Mouse (Mus musculus) gastrocnemius, adult 8-10 months (tissue): ENCODE measurements at regions not wholly inside any gene's neighbourhood (a gene's known extent, or its start where the extent isn't known, plus 50 kb on each side); places are given as distances from the start of the nearest gene placed in this dataset.
"Not testable (repeated sequence)": the region's sequence is repeated elsewhere in the genome, so short reads cannot be mapped to it uniquely, and the experiment has no call there.

Experiments
- DNase-seq, 2 experiments: peaks; one replicate each; pipeline ENCODE4 v3.0.0; 2022; ENCODE audit warnings: low spot score in 2 of 2

DNA sequence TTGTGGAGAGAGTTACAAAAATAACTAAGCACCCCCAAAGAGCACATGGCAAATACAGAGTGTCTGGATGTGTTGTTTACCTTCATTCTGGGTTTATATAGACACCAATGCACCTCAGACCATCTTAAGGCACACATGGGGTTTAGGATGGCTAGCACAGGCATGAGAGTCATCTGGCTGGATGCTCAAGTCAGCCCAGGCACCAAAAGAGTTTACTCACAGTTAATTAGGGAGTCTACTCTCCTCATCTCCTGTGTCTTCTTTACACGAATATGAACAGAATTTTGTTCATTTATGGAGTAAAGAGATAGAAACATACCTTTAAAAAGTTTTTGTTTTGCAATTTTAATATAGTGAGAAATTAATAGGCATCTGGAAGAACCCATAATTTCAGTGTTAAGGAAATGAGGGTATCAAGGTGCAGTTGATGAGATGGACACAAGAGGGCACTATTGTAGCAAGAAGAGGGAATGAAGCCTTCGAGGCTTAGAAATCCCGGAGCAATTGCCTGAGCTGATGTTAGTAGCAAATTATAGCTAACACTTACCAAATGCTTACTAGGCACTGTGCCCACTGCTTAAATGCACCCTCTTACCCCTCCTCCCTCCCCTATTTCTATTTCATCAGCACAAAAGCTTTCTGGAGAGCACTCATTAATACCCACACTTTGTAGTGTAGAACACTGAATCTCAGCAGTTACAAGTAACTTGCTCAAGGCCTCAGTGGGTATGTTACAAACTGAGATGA is 174.6 kb downstream of the Eepd1 start:
- no peak for DNase-seq

DNA sequence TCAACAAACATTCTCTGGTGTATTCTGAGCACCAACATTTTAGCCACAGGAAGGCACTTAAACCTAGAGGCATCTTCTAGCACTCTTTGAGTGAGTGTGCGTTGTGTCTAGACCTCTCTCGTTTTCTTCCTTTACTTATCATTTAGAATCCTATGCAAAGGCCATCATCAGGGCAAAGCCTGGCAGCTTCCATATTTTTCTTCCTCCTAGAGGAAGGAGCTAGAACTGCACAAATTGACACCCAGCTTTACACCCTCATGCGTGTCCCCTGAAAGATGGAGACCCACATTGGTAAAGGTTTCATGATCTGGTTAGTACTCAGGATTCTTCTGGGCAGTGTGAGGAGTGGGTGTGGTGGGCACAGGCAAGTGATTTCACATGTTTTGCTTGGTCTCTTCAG is 175.2 kb downstream of the Eepd1 start:
- DNase-seq, result no peak

DNA sequence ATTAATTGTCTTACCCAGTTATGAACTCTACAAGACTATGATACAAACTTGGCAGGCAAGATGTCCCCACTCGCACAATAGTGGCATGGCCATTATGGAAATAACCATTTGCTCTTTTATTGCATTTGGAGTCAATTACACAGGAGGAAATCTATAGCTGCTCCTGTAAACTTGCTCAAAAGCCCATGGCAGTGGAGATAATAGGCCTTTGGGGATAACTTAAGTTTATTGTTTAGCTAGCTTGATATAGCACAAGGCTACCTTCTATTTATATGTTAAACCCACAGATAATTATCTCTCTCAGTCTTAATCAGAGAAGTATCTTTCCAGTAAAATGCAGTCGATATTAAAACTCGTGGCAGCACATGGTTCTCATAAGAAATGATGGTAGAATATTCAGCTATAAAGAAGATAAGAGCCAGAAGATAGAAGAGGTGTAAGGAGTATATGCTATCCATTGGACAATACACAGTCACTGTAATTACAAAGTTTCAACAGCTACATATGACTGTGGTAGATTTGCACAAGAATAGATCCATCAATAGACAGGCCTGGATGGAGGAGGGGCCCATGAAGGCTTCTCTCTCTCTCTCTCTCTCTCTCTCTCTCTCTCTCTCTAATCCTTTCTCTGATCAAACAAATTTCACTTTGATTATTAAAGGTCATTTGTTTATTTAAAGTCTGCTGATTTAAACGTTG is 202.4 kb downstream of the Eepd1 start:
- DNase-seq, result no peak

DNA sequence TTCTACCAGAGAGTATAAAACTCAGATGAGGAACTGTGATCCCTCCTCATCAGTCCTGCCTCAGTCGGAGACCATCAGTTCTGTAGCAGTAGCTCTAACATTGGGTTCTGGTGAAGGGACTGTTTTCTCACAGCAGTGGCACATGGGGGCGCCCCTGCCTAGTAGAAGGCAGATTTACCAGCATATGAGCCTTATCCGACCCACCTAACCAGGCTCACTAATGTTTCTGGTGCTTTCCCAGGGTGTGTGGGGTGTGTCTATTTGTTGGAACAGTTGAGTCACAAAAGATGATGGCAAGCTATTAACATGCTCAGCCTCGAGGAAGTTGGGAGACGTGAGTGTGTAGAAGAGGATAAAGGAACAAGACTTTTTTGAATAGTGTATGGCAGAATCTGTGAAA is 212.3 kb downstream of the Eepd1 start:
- peak in 1 of 2 experiments; percentile 2 for DNase-seq

DNA sequence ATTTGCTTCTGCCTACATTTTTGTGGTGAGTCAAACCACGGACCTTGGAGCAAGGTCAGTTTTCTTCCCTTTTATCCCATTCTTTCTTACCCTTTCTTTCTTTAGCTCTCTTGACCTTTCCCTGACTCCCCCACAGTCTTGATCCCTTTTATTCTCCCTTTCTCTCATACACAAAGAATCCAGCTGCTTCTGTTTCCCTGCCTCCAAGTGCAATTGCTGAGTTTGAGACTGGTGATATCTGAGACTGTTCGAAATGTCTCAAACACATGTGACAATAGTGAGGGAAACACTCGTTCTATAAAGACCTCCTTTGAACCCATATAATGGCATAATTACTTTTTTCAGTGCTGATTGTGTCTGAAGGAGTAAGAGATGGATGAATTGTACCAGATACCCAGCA is 213.7 kb downstream of the Eepd1 start:
- DNase-seq, result no peak

DNA sequence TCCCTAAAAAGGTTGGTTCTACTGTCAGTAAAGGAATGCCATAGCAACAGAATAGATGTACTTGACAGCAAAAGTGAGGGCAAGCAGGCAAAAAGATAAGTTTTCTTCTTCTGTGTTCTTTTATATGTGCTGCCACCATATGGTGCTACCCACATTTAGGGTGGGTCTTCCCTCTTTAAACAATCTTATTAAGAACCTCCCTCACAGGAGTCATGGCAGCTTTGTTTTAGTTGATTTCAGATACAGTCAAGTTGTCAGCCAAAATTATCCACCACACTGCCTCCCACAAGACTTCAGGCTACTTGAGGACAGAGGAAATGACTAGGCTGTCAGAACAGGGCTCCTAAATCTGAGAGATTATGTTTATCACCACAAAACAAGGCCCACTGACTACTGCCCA is 232.3 kb downstream of the Eepd1 start:
- no peak for DNase-seq

DNA sequence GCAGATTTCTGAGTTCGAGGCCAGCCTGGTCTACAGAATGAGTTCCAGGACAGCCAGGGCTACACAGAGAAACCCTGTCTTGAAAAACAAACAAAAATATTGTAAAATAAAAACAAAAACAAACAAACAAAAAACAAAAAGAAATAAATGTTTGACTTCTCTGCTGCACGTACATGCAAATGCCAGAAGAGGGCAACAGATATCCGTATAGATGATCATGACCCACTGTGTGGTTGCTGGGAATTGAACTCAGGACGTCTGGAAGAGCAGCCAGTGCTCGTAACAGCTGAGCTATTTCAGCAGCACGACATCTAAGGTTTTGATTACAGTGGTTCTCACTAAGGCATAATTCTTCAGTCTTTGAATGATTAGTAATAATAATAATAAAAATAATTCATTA is 262.8 kb downstream of the Eepd1 start:
- no peak for DNase-seq

DNA sequence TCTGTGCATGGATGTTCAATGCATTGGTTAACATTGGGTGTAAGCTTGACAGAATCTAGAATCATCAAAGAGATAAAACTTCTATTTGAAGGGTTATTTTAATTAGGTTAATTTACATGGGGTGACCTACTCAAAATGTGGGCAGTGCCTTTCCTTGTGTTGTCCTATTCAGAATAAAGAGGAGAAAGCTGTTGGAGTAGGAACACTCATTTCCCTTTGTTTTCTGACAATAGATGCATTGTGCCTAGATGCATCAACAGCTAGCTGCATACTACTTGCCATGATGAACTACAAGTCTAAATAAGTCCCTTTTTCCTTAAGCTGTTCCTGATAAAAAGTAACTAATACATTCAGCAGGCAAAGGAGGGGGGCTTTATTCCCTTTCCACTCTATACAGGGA is 269.8 kb downstream of the Eepd1 start:
- DNase-seq, result no peak

DNA sequence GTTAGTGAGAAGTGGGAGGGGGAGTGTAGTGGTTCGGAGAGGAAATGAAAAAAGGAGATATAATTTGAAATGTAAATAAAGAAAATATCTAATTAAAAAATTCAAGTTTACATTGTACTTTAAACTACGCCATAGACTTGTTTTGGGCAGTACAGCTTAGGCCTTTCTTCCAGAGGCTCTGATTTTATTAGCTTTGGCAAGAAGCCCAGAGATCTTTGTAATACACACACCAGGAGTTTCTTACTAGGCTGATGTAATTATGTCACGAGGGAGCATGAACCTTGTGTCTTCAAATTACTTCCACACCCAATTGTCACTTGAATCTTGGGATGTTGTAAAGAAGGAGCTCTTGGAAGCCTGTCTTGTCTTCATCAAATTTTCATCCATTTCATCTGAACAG is 292.6 kb downstream of the Eepd1 start:
- DNase-seq, result no peak

DNA sequence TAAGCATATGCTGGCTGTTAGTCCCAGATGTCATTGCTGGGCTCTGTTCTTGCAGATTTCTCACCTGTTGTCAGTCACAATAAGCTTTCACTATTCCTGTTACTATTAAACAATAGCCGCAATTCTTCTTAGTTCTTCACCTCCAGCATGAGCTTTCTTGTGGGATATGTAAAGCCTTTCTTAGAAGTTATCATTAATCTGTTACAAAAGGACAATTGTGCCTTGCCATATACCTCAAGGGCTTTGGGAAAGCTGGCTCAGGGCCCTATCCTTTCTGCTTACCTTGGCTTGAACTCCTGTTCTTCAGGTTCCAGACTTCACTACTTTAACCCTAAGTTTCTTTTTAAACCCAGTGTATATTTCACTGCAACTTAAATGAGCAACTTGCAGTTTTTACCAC is 301.3 kb downstream of the Eepd1 start:
- DNase-seq, result no peak

DNA sequence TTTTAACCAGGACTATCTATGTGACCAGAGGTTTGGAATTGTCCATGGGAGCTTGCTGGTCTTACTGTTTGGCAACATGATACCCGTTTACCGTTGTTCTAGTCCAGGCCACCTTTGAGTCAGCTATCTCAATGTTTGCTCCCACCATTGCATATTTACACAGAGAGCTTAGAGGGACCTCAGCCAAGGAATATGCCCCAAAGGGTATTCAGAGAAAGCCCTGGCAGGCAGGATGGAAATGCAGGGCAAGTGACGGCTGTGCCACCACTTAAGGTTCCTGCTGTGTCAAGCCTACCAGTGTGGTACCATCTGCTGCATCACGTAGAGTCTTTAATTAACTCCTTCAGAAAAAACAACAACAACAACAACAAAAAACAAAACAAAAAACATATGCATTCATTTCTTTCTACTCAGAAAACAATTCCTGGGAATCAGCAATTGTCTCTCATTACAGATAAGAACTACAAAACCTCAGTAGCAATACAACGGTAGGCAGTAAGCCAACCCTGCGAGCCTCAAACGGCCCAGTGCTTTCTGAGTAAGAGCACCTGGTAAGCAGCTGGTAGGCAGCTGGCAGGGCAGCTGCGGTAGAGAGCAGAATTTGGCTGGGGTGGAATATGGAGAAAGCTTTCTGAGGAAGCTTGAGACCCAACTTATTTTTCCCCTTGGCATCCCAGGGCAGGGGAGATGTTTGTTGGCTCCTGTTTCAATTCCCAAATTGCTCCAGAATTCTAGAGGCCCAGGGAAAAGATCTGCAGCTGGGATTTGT is 314.0 kb downstream of the Eepd1 start:
- no peak for DNase-seq

DNA sequence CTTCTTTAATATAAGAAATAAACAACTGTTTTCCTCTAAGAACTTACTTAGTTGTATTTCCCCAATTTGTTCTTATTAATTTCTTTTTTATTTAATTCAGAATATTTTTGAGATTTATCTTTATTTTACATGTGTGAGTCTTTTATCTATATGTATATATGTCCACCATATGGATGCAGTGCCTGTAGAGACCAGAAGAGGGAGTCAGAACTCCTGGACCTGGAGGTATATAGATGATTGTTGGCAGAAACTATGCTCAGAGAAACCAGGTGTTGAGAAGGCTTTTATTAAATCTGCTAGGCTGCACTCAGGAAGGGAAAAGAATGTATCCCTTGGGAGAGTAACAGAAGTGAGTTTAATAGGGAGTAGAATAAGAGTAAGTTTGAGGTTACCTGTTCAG is 328.2 kb downstream of the Eepd1 start:
- no peak for DNase-seq

DNA sequence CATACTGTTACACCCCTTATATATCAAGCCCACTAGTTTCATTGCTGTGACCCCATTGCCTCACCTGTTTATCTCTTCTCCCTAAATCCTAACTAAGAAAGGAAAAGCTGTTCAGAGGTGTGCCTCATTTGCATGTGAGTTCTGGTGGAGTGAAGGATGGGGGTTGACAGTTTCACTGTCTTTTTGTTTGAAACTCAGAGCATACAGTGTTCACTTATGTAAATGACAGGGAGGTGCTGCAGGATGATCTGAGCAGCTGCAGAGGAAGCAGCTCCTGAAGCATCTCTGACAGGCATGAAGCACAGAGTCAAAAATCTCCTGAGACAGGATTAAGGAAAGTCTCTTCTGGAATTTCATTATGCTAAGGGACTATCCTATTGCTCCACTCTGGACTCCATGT is 351.9 kb downstream of the Eepd1 start:
- no peak for DNase-seq

DNA sequence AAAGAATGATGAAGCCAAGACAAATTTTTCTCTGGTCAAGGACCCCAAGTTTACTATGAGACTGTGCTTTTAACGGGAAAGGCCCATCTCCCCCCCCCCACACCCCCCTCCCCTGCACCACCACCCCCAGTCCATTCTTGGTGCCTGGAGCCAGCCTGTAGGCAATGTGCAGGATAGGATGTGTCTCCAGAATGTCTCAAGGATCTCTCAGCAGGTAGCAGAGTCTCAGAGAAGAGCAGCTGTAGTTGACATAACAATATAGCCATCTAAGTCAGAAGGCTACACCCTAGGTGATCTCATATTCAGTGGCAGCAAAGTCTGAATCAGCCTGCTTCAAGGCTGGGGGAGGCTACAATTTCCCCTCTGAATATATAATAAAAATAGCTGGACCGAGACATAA is 368.6 kb downstream of the Eepd1 start:
- DNase-seq, result not testable (repeated sequence)

DNA sequence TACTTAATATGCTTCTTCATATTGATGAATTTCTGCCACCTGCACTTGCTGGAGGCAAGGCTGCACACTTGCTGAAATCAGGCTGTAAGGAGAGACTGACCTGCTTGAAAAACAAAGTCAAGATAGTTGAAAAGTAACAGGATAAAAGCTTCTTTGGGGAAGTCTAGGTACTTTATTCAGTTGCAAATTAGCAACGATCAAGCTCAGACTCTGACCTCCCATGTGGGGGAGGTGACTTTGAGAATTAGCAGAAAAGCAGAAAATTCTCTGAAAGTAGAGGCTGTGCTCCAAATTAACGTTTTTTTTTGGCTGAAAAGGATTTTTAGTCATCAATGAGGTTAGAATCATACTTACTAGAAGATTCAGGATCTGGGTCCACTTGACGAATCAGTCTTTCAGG is 369.3 kb downstream of the Eepd1 start:
- DNase-seq, result not testable (repeated sequence)

DNA sequence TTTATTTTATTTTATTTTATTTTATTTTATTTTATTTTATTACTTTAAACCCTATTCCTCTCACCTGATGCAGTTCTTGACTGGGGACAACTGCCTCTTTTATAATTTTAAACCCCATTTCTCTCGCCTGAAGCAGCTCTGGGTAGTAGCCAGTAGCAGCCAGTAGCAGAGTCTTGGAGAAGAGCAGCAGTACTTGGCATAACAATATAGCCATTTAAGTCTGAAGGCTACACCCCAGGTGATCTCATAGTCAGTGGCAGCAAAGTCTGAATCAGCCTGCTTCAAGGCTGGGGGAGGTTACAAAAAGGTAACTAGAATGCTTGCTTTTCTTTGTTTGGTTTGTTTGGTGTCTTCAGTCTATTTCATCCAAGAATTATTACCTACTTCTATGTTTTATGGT is 373.2 kb downstream of the Eepd1 start:
- DNase-seq, result no peak

DNA sequence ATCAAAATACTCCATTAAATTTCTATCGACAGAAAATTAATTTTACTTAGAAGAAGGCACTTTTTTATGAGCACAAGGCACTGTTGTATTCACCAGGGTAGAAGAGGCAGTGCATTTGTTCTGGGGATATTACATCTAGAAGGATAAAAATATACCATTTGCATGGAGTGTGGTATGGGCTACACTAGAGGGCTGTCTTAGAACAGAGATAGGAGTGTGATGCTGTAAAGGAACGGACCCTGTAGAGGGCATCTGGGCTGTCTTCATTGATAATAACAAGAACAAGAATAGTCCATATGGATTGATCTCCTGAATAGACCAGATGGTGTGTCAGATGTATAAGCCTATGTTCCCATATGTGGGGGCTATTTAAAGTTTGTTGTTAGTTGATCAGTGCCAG is 388.9 kb downstream of the Eepd1 start:
- DNase-seq, result no peak

DNA sequence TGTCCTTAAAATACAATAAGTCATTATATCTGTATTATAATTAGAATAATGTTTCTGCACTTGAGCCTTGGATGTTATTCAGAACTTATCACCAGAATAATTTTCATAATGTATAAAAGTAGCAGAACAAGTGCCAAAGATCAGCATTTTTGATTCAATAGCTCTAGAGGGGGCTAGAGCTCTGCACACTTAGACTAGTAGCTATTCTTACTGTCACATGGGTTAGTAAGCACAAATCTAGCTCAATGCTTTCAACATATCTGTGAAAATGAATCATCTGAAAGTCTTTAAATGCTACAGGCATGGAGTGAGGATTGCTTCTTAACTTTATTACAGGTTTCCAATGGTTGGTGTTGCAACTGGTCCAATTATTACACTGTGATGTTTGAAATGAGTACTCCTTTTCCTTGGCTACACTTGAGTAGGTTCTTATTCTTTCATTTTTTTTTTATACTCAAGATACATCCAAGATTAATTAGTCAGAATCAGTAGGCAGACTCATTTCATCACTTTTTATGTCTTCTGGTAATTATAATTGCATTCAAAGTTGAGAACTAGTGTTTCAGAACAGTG is 415.1 kb downstream of the Eepd1 start:
- DNase-seq, result no peak
